Mouse (Mus musculus) cerebellum, postnatal 14 days (tissue): ENCODE results near the gene Eif3b.
A peak's percentile ranks its signal among the peaks of the same experiment; 100 is the strongest.

ENCODE experiments used
- DNase-seq, 2 experiments: peaks; one replicate each; pipeline ENCODE4 v3.0.0; 2021; ENCODE audit warnings: mixed read lengths in 2 of 2

The Eif3b gene

GRCm38 (mm10) chr5:140418489-140419441 lies at the start of gene Eif3b:
Eif3b (plus strand) TSS chr5:140419328.
- DNase-seq: peak; percentile 91 to 92

GRCm38 (mm10) chr5:140369466-140369865 lies 49.7 kb upstream of the Eif3b start:
- DNase-seq: no peak

GRCm38 (mm10) chr5:140370446-140371254 lies 48.5 kb upstream of the Eif3b start:
- no peak for DNase-seq

GRCm38 (mm10) chr5:140371671-140372070 lies 47.5 kb upstream of the Eif3b start:
- no peak for DNase-seq

DNA sequence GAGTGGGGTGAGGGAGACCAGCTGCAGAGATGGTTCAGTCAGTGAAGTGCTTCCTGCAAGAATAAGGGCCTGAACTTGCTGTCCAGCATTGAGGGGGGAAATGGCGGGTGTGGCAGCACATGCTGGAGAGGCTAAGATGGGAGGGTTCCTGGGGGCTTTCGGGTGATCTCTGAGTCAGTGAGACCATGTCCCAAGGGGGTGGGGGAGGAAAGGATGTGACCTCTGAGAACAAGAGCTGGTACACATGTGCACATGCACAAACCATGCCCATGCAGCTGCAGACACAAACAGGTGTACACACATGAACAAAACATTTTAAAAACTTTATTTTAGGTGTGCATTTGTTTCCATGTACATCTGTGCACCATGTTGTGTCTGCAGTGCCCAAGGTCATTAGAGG lies 45.4 kb upstream of the Eif3b start:
- no peak for DNase-seq

- no peak for DNase-seq
Measured at GRCm38 (mm10) chr5:140374226-140374625, 44.9 kb upstream of the Eif3b start.

DNA sequence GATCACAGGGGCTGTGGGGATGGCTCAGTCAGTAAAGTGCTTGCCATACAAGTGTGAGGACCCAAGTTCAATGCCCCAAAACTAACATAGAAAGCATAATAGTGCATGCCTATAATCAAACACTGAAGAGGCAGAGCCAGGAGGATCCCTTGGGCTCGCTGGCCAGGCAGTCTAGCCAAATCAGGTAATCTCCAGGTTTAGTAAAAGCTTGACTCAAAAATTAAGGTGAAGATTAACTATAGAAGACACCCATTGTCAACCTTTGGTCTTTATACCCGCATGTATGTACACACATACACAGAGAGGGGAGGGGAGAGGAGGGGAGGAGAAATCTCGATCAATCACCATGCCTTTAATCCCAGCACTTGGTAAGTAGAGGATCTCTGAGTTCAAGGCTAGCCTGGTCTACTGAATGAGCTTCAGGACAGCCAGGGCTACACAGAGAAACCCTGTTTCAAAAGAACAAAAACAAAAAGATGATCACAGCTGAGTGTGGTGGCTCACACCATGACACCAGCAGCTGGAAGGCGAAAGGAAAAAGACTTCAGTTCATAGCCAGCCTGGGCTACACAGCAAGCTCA lies 43.8 kb upstream of the Eif3b start:
- DNase-seq: no peak

DNA sequence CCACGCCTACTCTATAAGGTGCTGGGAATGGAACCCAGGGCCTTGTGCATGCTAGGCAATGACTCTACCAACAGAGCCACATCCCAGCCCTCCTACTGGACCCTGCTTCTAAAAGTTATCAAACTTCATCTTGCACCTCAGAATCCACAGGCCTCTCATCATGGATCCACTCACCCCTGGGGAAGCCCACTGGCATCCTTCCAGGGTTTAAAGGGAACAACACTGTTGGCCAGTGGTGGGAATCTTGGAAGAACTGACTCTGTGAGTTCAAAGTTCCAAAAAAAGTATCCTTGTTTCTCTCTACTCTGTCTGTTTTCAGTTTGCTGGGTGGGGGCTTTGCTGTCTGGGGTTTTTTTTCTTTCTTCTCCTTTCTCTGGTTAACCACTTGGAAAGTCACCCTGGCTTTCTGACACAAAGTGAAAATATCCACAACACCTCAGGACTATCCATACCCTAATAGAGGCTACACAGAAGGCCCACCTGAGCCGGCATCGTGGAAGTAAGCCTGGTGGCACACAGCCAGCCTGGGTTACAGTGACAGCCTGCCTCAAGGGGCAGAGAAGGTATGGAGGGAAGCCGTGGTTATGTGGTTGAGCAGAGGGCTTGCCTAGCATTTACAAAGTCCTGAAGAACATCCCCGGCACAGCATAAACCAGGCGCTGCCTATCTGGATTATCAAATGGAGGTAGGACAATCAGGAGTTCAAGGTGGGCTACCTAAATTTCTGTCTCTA lies 40.8 kb upstream of the Eif3b start:
- peak; percentile 30 to 43 for DNase-seq

DNA sequence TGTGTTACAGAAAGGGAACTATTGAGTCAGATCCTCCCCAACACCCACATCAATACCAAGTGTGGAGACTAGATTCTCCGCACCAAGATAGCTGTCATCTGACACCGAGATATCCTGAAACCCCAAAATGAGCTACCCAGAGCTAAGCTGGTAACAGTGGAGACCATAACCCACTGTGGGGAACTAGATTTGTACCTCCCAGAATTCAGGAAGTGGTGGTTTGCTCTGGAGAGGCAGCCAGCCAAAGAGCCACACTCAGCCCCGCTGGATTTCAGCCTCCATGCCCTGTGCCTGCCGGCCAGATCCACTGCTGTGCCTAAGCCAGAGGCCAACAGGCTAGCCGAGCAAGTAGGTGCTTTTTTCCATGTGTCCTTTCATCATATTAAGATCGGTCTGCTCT lies 39.8 kb upstream of the Eif3b start:
- DNase-seq: no peak

- DNase-seq: no peak
Measured at GRCm38 (mm10) chr5:140381156-140381555, 38.0 kb upstream of the Eif3b start.

- no peak for DNase-seq
Measured at GRCm38 (mm10) chr5:140382688-140383087, 36.4 kb upstream of the Eif3b start.

DNA sequence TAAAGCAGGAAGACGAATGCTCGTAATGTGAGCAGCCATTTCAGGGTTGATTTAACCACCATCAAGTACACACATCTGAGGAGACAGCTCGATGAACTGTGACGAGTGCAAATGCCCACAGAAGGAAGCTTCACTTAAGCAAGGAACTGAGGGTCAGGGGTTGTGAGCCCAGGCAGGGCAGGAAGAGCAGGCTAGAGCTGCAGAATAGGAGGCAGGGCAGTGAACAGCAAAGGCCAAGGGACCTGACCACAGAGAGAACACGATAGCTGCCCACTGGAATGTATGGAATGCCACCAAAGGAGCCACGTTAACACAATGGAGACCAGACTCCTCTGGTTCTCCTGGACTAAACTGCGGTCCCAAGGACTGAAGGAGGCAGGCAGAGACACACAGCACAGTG lies 35.6 kb upstream of the Eif3b start:
- DNase-seq: no peak

GRCm38 (mm10) chr5:140384462-140384861 lies 34.7 kb upstream of the Eif3b start:
- DNase-seq: no peak

- DNase-seq: no peak
Measured at GRCm38 (mm10) chr5:140387236-140387635, 31.9 kb upstream of the Eif3b start.

DNA sequence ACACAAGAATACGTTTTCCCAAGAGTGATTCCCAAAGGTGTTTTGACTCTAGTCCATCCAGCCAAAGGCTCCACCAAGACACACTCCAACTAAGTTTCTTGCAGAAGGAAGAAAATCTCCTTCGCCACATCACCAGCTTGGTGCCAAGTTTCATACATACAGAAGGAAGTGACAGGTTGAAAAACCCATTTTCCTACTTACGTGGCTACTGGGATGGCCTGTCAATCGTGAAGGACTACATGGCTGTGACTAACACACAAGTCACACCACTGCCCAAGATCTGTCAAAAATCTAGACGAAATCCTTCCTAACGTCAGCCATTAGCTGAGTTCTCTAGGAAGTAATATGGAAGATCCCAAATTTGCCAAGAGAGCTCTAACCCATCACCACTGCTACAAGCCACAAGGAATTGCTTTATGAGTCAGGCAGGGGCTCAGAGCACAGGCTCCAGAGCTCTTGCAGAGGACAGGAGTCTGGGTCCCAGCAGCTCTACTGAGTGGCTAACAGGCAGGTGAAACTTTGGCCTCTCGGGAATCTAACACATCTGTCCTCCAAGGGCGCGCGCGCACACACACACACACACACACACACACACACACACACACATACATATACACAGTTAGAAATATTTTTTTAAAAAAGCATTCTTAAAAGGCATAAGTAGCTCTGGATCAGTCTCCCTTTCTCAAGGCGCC lies 31.2 kb upstream of the Eif3b start:
- no peak for DNase-seq

- DNase-seq: peak; percentile 95
Measured at GRCm38 (mm10) chr5:140388588-140389576, 30.2 kb upstream of the Eif3b start, which contains the start of gene Snx8. Snx8 (minus strand) TSS chr5:140389262.

- DNase-seq: no peak
Measured at GRCm38 (mm10) chr5:140389647-140390046, 29.5 kb upstream of the Eif3b start.

GRCm38 (mm10) chr5:140391435-140391834 lies 27.7 kb upstream of the Eif3b start:
- DNase-seq: no peak

GRCm38 (mm10) chr5:140391981-140392380 lies 27.1 kb upstream of the Eif3b start:
- no peak for DNase-seq

DNA sequence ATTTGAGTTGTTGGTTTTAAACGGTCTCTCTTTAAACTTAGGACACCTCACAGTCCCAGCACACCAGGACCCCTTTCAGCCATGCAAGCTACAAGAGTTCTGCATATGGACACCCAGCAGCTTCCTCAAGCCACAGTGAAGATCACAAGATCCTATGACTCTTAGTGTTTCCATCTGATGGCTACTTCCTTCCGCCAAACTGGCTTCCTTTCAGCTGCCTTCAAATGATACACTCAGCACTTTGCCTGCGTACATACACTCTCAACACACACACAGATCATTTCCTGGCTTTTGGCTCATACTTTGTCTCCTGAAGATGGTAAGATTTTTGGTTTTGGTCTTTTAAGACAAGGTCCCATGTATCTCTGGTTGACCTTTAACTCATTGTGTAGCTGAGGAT lies 26.4 kb upstream of the Eif3b start:
- no peak for DNase-seq
